Mouse (Mus musculus) MEL (cell line): ENCODE measurements at regions not wholly inside any gene's neighbourhood (a gene's known extent, or its start where the extent isn't known, plus 50 kb on each side); places are given as distances from the start of the nearest gene placed in this dataset.

Experiments
- CTCF ChIP-seq, 3 experiments: IDR thresholded peaks in 2 of 3; conservative IDR thresholded peaks in 1 of 3; 2 replicates each; pipeline ENCODE4 v1.5.1; 2011 to 2012; ENCODE audit warnings: low read length in 3 of 3, low read depth in 2 of 3, mild to moderate bottlenecking in 2 of 3, improper control_type of control experiment in 1 of 3, inconsistent platforms in 1 of 3, mixed read lengths in 1 of 3, moderate library complexity in 1 of 3; ENCODE audit not compliant: control insufficient read depth in 1 of 3, insufficient read depth in 1 of 3, poor library complexity in 1 of 3, severe bottlenecking in 1 of 3
- MXI1 ChIP-seq: IDR thresholded peaks from 2 replicates; pipeline ENCODE4 v1.6.1; 2011; ENCODE audit warnings: mild to moderate bottlenecking, low read depth, low read length, improper control_type of control experiment
- MYC ChIP-seq: IDR thresholded peaks from 2 replicates; pipeline ENCODE4 v1.6.1; 2011; ENCODE audit warnings: low read depth, mild to moderate bottlenecking, low read length, improper control_type of control experiment, moderate library complexity
- NELFE ChIP-seq: IDR thresholded peaks from 2 replicates; pipeline ENCODE4 v1.6.1; 2011; ENCODE audit warnings: low read depth, low read length, improper control_type of control experiment
- POLR2A ChIP-seq, 2 experiments: IDR thresholded peaks; 2 replicates each; pipeline ENCODE4 v1.6.1; 2011 to 2012; ENCODE audit warnings: low read length in 2 of 2, mild to moderate bottlenecking in 2 of 2, control low read depth in 1 of 2, improper control_type of control experiment in 1 of 2, low read depth in 1 of 2, moderate library complexity in 1 of 2; ENCODE audit not compliant: control insufficient read depth in 1 of 2, insufficient read depth in 1 of 2, poor library complexity in 1 of 2
- SMC3 ChIP-seq: IDR thresholded peaks from 2 replicates; pipeline ENCODE4 v1.6.1; 2011; ENCODE audit warnings: low read depth, low read length, improper control_type of control experiment
- ZMIZ1 ChIP-seq: IDR thresholded peaks from 2 replicates; pipeline ENCODE4 v1.6.1; 2012; ENCODE audit warnings: low read depth, mild to moderate bottlenecking, inconsistent platforms, low read length, improper control_type of control experiment, moderate library complexity
- ZNF384 ChIP-seq: IDR thresholded peaks from 2 replicates; pipeline ENCODE4 v1.6.1; 2012; ENCODE audit warnings: low read depth, mild to moderate bottlenecking, inconsistent platforms, low read length, improper control_type of control experiment

GRCm38 (mm10) chr5:91732002-91732401 lies 214.6 kb downstream of the Parm1 start:
- TF ChIP-seq POLR2A (IDR thresholded peaks at IDR 0.05; ENCODE audit: control insufficient read depth in 1 of 2, insufficient read depth in 1 of 2, low read depth in 1 of 2, low read length in 2 of 2, poor library complexity in 1 of 2) (no peak), MXI1 (no peak), NELFE (no peak), MYC (no peak), SMC3 (no peak), ZNF384 (no peak), ZMIZ1 (no peak), CTCF (IDR thresholded peaks at IDR 0.05 in 2 of 3, conservative IDR thresholded peaks at IDR 0.05 in 1 of 3; ENCODE audit: control insufficient read depth in 1 of 3, insufficient read depth in 1 of 3, low read depth in 2 of 3, low read length in 3 of 3, poor library complexity in 1 of 3, severe bottlenecking in 1 of 3) (no peak)
